Mouse (Mus musculus): ENCODE results near the gene Nhsl1. TPM values are rescaled to one million over a fixed set of nuclear protein-coding genes. Genes with fewer than 3 reads are reported as not detected.

The Nhsl1 gene
- polyA plus RNA-seq, 1 experiment, result 44.6 TPM

DNA sequence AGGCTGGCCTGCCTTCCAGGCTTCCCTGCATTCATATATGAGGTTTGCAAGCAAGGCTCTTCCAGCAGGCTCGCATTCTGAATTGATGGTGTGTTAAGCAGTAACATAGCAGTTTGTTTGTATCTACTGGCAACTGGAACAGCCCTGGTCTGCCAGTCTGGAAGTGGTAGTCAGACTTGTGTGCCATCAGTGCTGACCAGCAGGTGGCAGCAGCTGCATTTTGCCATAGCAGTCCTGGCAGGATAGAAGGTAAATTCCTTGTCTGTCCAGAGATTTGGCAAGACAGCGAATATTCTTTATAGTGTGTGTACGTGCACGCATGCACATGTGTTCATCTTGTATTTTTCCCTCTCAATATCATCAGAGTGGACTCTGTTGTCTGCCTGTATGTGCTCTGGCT lies 134.6 kb downstream of the Nhsl1 start:
- H3K4me1 ChIP-seq (ENCODE audit: control insufficient read depth, insufficient read depth, insufficient read length, low read length), result peaks cover 18% of the 10 kb centered on the region
- TF ChIP-seq POLR2A (IDR thresholded peaks at IDR 0.05; ENCODE audit: low read depth, low read length) (no peak), CTCF (IDR thresholded peaks at IDR 0.05; ENCODE audit: extremely low read depth, insufficient read length, insufficient replicate concordance, low read depth, low read length) (peak; percentile 91; the same call in 1 of the 2 replicates)
- H3K27ac ChIP-seq (ENCODE audit: insufficient read depth, low read depth, low read length), result no peak overlapping the region
- 9% methylated on average over 4 of the region's 4 CpGs for WGBS
- H3K36me3 ChIP-seq (ENCODE audit: control insufficient read depth, insufficient read depth, low read length), result no peaks in the 10 kb centered on the region
- no peaks in the 10 kb centered on the region for H3K27me3 ChIP-seq (ENCODE audit: control insufficient read depth, insufficient read depth, low read length)
- no peak overlapping the region for H3K4me3 ChIP-seq (ENCODE audit: low read depth, low read length)

DNA sequence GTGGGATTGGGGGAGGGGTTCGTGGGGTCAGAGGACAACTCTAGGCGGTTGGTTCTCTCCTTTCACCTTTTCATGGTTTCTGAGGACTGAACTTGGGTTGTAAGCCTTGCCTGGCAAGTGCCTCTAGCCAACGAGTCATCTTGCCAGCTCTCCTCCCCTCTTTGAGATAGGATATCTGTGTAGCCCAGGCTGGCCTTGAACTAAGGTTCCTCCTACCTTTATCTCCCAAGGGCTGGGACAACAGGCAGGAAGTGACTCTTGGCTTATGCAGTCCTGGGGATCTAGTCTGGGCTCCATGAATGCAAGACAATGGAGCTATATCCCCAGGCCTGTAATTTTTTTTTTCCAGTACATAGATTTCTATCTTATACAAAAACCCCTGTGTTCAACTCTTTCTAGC lies 135.4 kb downstream of the Nhsl1 start:
- Histone ChIP-seq H3K4me1 (ENCODE audit: control insufficient read depth, insufficient read depth, insufficient read length, low read length) (peaks cover 18% of the 10 kb centered on the region), H3K4me3 (ENCODE audit: low read depth, low read length) (no peak overlapping the region), H3K27ac (ENCODE audit: insufficient read depth, low read depth, low read length) (no peak overlapping the region), H3K27me3 (ENCODE audit: control insufficient read depth, insufficient read depth, low read length) (no peaks in the 10 kb centered on the region), H3K36me3 (ENCODE audit: control insufficient read depth, insufficient read depth, low read length) (no peaks in the 10 kb centered on the region)
- WGBS, result 38% methylated on average over 3 of the region's 3 CpGs
- TF ChIP-seq CTCF (IDR thresholded peaks at IDR 0.05; ENCODE audit: extremely low read depth, insufficient read length, insufficient replicate concordance, low read depth, low read length), result no peak
- no peak for TF ChIP-seq POLR2A (IDR thresholded peaks at IDR 0.05; ENCODE audit: low read depth, low read length)

DNA sequence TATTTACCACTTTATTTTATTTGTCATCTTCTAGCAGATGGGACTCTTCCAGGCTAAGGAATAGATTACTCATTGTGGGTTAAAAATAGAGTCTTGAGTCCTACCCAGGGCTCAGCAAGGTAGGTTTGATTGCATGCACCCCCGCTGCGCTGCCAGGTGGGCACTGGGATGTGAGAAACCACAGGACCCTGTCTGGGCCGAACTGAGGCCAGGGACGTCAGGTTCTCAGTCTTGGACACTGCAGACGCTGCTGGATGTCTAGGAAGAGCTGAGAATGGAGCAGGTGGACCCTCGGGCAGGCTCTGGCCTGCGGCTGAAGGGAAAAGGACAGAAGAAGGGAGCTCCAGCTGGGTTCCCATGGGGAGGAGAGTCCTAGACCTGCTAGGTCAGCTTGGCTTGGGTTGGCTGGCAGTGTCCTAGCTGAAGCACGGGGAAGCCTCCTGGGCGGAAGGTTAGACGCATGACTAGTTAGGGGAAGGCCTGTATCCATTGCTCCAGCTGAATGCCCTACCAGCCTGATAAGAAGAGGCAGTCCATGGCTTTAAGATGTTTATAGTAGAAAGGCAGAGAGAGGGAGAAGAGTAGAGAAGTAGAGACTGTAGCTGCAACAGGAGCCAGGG lies 136.6 kb downstream of the Nhsl1 start:
- H3K4me1 ChIP-seq (ENCODE audit: control insufficient read depth, insufficient read depth, insufficient read length, low read length), result peaks cover 18% of the 10 kb centered on the region
- 92% methylated on average over 10 of the region's 10 CpGs for WGBS
- TF ChIP-seq CTCF (IDR thresholded peaks at IDR 0.05; ENCODE audit: extremely low read depth, insufficient read length, insufficient replicate concordance, low read depth, low read length) (no peak), POLR2A (IDR thresholded peaks at IDR 0.05; ENCODE audit: low read depth, low read length) (no peak)
- no peaks in the 10 kb centered on the region for H3K36me3 ChIP-seq (ENCODE audit: control insufficient read depth, insufficient read depth, low read length)
- H3K27ac ChIP-seq (ENCODE audit: insufficient read depth, low read depth, low read length), result no peak overlapping the region
- no peak overlapping the region for H3K4me3 ChIP-seq (ENCODE audit: low read depth, low read length)
- H3K27me3 ChIP-seq (ENCODE audit: control insufficient read depth, insufficient read depth, low read length), result no peaks in the 10 kb centered on the region

DNA sequence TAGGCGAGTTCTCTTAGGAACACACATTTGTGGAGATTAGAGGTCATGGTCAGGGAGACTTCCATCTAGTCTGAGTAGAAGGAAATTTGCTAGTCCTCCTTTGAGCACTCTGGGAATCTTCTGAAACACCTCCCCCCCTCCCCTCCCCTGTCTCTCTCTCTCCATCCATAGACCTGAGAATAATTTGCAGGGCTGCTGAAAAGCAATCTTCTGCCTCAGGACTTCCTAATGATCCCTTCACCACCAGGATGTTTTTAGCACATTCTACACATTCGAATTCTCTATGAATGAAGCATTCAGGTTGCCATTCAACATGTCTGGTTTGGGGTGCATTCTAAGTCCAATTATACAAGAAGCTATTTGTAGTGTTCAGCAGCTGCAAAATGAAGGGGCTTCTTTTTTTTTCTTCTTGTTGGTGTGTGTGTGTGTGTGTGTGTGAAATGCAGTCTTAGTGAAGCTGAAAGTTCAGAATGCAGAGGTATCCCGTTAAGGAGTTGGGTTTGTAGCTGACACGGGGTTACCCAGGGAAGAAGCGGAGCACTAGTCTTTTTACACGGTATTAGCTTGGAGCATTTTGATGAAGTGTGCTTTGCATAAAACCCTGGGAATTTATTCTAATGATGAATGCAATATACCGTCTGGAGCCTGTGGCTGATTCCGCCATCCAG lies 139.2 kb downstream of the Nhsl1 start:
- WGBS, result 90% methylated on average over 8 of the region's 8 CpGs
- Histone ChIP-seq H3K36me3 (ENCODE audit: control insufficient read depth, insufficient read depth, low read length) (no peaks in the 10 kb centered on the region), H3K27me3 (ENCODE audit: control insufficient read depth, insufficient read depth, low read length) (no peaks in the 10 kb centered on the region), H3K4me3 (ENCODE audit: low read depth, low read length) (no peak overlapping the region), H3K4me1 (ENCODE audit: control insufficient read depth, insufficient read depth, insufficient read length, low read length) (peaks cover 20% of the 10 kb centered on the region), H3K27ac (ENCODE audit: insufficient read depth, low read depth, low read length) (no peak overlapping the region)
- TF ChIP-seq CTCF (IDR thresholded peaks at IDR 0.05; ENCODE audit: extremely low read depth, insufficient read length, insufficient replicate concordance, low read depth, low read length) (no peak), POLR2A (IDR thresholded peaks at IDR 0.05; ENCODE audit: low read depth, low read length) (no peak)

DNA sequence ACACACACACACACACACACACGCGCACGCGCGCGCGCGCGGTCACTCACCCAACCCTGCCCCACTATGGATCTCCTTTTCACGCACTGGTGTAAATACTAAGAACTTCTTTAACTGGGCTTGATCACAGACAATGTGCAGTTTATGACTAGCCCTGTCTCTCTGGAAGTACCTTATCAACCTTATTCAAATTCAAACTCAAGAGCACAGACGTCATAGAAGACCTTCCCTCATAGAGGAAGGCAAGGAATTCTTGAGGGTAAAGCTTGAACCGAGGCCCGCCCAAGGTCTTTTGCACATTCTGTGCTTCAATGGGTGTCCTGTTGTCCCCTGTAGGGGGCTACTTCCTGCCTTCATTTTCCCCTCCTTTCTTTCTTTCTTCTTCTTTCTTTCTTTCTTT lies 142.6 kb downstream of the Nhsl1 start:
- H3K4me3 ChIP-seq (ENCODE audit: low read depth, low read length), result no peak overlapping the region
- WGBS, result 92% methylated on average over 13 of the region's 13 CpGs
- H3K27ac ChIP-seq (ENCODE audit: insufficient read depth, low read depth, low read length), result no peak overlapping the region
- H3K36me3 ChIP-seq (ENCODE audit: control insufficient read depth, insufficient read depth, low read length), result no peaks in the 10 kb centered on the region
- H3K27me3 ChIP-seq (ENCODE audit: control insufficient read depth, insufficient read depth, low read length), result no peaks in the 10 kb centered on the region
- TF ChIP-seq POLR2A (IDR thresholded peaks at IDR 0.05; ENCODE audit: low read depth, low read length) (no peak), CTCF (IDR thresholded peaks at IDR 0.05; ENCODE audit: extremely low read depth, insufficient read length, insufficient replicate concordance, low read depth, low read length) (no peak)
- peaks cover 22% of the 10 kb centered on the region; the same call in 1 of the 2 replicates for H3K4me1 ChIP-seq (ENCODE audit: control insufficient read depth, insufficient read depth, insufficient read length, low read length)

DNA sequence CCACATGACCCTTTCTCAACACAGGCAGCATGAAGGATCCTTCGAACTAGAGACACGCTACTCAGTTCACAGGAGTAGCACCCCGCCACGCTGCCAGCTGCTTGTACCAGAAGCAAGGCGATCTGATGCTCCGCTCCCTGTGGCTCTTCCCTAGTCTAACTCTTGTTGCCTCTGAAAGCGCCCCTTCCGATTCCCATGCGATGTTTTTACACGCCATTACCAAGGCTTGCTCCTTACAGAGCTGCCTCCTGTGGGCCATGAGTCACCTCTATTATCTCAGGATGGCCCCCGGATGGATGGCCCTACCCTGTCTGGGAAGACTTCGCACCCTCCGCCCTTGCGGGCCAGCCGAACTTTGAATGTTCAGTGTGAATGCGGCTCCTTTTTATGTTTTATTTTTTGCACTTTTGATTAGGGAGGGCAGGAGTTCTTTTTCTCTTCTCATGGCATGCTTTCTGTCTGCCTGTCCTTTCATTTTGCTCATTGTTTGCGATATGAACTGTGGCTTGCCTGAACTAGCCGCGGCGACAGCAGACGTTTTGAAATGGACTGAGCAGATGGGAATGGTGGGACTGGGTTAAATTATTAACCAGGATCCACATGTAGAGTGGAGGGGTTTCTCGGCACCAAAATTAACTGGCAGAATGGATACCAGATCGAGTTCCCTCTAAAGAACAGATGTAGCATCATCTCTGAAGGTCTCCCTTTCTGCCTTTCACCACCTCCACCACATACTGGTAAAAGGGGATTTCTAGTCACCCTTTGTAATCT lies 144.5 kb downstream of the Nhsl1 start:
- 22% methylated on average over 23 of the region's 23 CpGs for WGBS
- no peaks in the 10 kb centered on the region for H3K36me3 ChIP-seq (ENCODE audit: control insufficient read depth, insufficient read depth, low read length)
- H3K27ac ChIP-seq (ENCODE audit: insufficient read depth, low read depth, low read length), result peak overlapping the region; percentile 96
- H3K4me3 ChIP-seq (ENCODE audit: low read depth, low read length), result peak overlapping the region; percentile 52
- TF ChIP-seq CTCF (IDR thresholded peaks at IDR 0.05; ENCODE audit: extremely low read depth, insufficient read length, insufficient replicate concordance, low read depth, low read length), result no peak
- no peak; the same call in 1 of the 2 replicates for TF ChIP-seq POLR2A (IDR thresholded peaks at IDR 0.05; ENCODE audit: low read depth, low read length)
- H3K27me3 ChIP-seq (ENCODE audit: control insufficient read depth, insufficient read depth, low read length), result no peaks in the 10 kb centered on the region
- H3K4me1 ChIP-seq (ENCODE audit: control insufficient read depth, insufficient read depth, insufficient read length, low read length), result peaks cover 20% of the 10 kb centered on the region

DNA sequence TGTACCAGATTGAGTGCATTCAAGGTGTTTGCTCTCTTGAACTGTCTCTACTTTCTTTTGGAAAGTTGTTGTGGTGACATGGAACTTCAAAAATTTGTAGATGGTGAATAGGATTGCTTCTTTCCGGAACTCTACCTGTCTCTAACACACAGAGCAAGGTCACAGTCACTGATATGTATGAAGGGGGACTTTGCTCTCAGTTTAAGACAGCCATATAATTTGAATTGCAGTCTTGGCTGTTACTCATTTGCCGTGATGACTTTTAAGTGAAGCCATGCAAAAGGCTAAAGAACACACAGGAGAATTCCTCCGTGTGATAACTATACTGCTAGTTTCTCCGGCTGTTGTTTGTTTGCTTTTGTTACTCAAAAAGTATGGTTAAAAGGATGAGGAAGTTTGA lies 149.6 kb downstream of the Nhsl1 start:
- peaks cover 8% of the 10 kb centered on the region for H3K36me3 ChIP-seq (ENCODE audit: control insufficient read depth, insufficient read depth, low read length)
- H3K4me1 ChIP-seq (ENCODE audit: control insufficient read depth, insufficient read depth, insufficient read length, low read length), result peaks cover 21% of the 10 kb centered on the region
- no peak for TF ChIP-seq CTCF (IDR thresholded peaks at IDR 0.05; ENCODE audit: extremely low read depth, insufficient read length, insufficient replicate concordance, low read depth, low read length)
- TF ChIP-seq POLR2A (IDR thresholded peaks at IDR 0.05; ENCODE audit: low read depth, low read length), result no peak
- H3K4me3 ChIP-seq (ENCODE audit: low read depth, low read length), result no peak overlapping the region
- 21% methylated on average over 4 of the region's 4 CpGs for WGBS
- no peaks in the 10 kb centered on the region for H3K27me3 ChIP-seq (ENCODE audit: control insufficient read depth, insufficient read depth, low read length)
- peak overlapping the region; percentile 93 for H3K27ac ChIP-seq (ENCODE audit: insufficient read depth, low read depth, low read length)
